Mouse (Mus musculus): ENCODE data around the gene Cacna1c. TPM values are rescaled to one million over a fixed set of nuclear protein-coding genes. Genes with fewer than 3 reads are reported as not detected.

Cacna1c gene
- total RNA-seq, 1 experiment: 0.98 TPM

GRCm38 (mm10) chr6:118864696-118865620 is 331.3 kb downstream of the Cacna1c start:
- H3K36me3 ChIP-seq (ENCODE audit: control insufficient read depth, insufficient read depth, low read length, poor library complexity, severe bottlenecking): no peaks in the 10 kb centered on the region
- no peaks in the 10 kb centered on the region for H3K4me1 ChIP-seq (ENCODE audit: control insufficient read depth in 2 of 2, insufficient read depth in 2 of 2, low read length in 2 of 2, poor library complexity in 1 of 2)
- H3K9ac ChIP-seq (ENCODE audit: insufficient read depth, low read depth, low read length, poor library complexity, severe bottlenecking): no peak overlapping the region
- H3K4me3 ChIP-seq (ENCODE audit: insufficient read depth in 1 of 2, low read depth in 1 of 2, low read length in 2 of 2, poor library complexity in 1 of 2, severe bottlenecking in 1 of 2): no peak overlapping the region
- in situ Hi-C loops (cut with MboI; ENCODE audit: low sequenced_read_pairs in 2 of 2, unreplicated experiment in 2 of 2): no loop called here
- H3K9me3 ChIP-seq (ENCODE audit: control insufficient read depth, insufficient read depth, low read depth, low read length): no peaks in the 10 kb centered on the region
- TF ChIP-seq HCFC1 (IDR thresholded peaks at IDR 0.05; ENCODE audit: borderline replicate concordance, insufficient read depth, low read length) (no peak), ZNF384 (IDR thresholded peaks at IDR 0.05; ENCODE audit: low read depth, low read length) (no peak)
- no peak overlapping the region for H3K27ac ChIP-seq (ENCODE audit: insufficient read depth, low read depth, low read length, poor library complexity, severe bottlenecking)
- no peak for DNase-seq (ENCODE audit: low read depth, low spot score)

- H3K4me1 ChIP-seq (ENCODE audit: control insufficient read depth in 2 of 2, insufficient read depth in 2 of 2, low read length in 2 of 2, poor library complexity in 1 of 2): no peaks in the 10 kb centered on the region
- in situ Hi-C loops (cut with MboI; ENCODE audit: low sequenced_read_pairs in 2 of 2, unreplicated experiment in 2 of 2): no loop called here
- no peak overlapping the region for H3K4me3 ChIP-seq (ENCODE audit: insufficient read depth in 1 of 2, low read depth in 1 of 2, low read length in 2 of 2, poor library complexity in 1 of 2, severe bottlenecking in 1 of 2)
- H3K9ac ChIP-seq (ENCODE audit: insufficient read depth, low read depth, low read length, poor library complexity, severe bottlenecking): no peak overlapping the region
- no peak for DNase-seq (ENCODE audit: low read depth, low spot score)
- no peaks in the 10 kb centered on the region for H3K36me3 ChIP-seq (ENCODE audit: control insufficient read depth, insufficient read depth, low read length, poor library complexity, severe bottlenecking)
- H3K27ac ChIP-seq (ENCODE audit: insufficient read depth, low read depth, low read length, poor library complexity, severe bottlenecking): no peak overlapping the region
- TF ChIP-seq ZC3H11A (IDR thresholded peaks at IDR 0.05; ENCODE audit: borderline replicate concordance, low read depth, low read length) (no peak), MAFK (IDR thresholded peaks at IDR 0.05; ENCODE audit: insufficient read depth, low read depth, low read length) (no peak), CHD2 (IDR thresholded peaks at IDR 0.05; ENCODE audit: low read depth, low read length) (no peak), HCFC1 (IDR thresholded peaks at IDR 0.05; ENCODE audit: borderline replicate concordance, insufficient read depth, low read length) (no peak), ZNF384 (IDR thresholded peaks at IDR 0.05; ENCODE audit: low read depth, low read length) (no peak)
- no peaks in the 10 kb centered on the region for H3K9me3 ChIP-seq (ENCODE audit: control insufficient read depth, insufficient read depth, low read depth, low read length)
These were observed 333.5 kb downstream of the Cacna1c start for GRCm38 (mm10) chr6:118862727-118863126.

- H3K4me3 ChIP-seq (ENCODE audit: insufficient read depth in 1 of 2, low read depth in 1 of 2, low read length in 2 of 2, poor library complexity in 1 of 2, severe bottlenecking in 1 of 2): no peak overlapping the region
- H3K27ac ChIP-seq (ENCODE audit: insufficient read depth, low read depth, low read length, poor library complexity, severe bottlenecking): no peak overlapping the region
- no peaks in the 10 kb centered on the region for H3K4me1 ChIP-seq (ENCODE audit: control insufficient read depth in 2 of 2, insufficient read depth in 2 of 2, low read length in 2 of 2, poor library complexity in 1 of 2)
- in situ Hi-C loops (cut with MboI; ENCODE audit: low sequenced_read_pairs in 2 of 2, unreplicated experiment in 2 of 2): no loop called here
- H3K9ac ChIP-seq (ENCODE audit: insufficient read depth, low read depth, low read length, poor library complexity, severe bottlenecking): no peak overlapping the region
- H3K36me3 ChIP-seq (ENCODE audit: control insufficient read depth, insufficient read depth, low read length, poor library complexity, severe bottlenecking): no peaks in the 10 kb centered on the region
- DNase-seq (ENCODE audit: low read depth, low spot score): no peak
- H3K9me3 ChIP-seq (ENCODE audit: control insufficient read depth, insufficient read depth, low read depth, low read length): no peaks in the 10 kb centered on the region
- TF ChIP-seq MAFK (IDR thresholded peaks at IDR 0.05; ENCODE audit: insufficient read depth, low read depth, low read length) (no peak), CHD2 (IDR thresholded peaks at IDR 0.05; ENCODE audit: low read depth, low read length) (no peak)
These were observed 334.1 kb downstream of the Cacna1c start for GRCm38 (mm10) chr6:118862091-118862490.

GRCm38 (mm10) chr6:118858431-118858830 is 337.8 kb downstream of the Cacna1c start:
- Histone ChIP-seq H3K9ac (ENCODE audit: insufficient read depth, low read depth, low read length, poor library complexity, severe bottlenecking) (no peak overlapping the region), H3K36me3 (ENCODE audit: control insufficient read depth, insufficient read depth, low read length, poor library complexity, severe bottlenecking) (no peaks in the 10 kb centered on the region), H3K4me3 (ENCODE audit: insufficient read depth in 1 of 2, low read depth in 1 of 2, low read length in 2 of 2, poor library complexity in 1 of 2, severe bottlenecking in 1 of 2) (no peak overlapping the region), H3K27ac (ENCODE audit: insufficient read depth, low read depth, low read length, poor library complexity, severe bottlenecking) (no peak overlapping the region), H3K9me3 (ENCODE audit: control insufficient read depth, insufficient read depth, low read depth, low read length) (no peaks in the 10 kb centered on the region), H3K4me1 (ENCODE audit: control insufficient read depth in 2 of 2, insufficient read depth in 2 of 2, low read length in 2 of 2, poor library complexity in 1 of 2) (no peaks in the 10 kb centered on the region)
- TF ChIP-seq HCFC1 (IDR thresholded peaks at IDR 0.05; ENCODE audit: borderline replicate concordance, insufficient read depth, low read length): no peak
- no peak for TF ChIP-seq MAFK (IDR thresholded peaks at IDR 0.05; ENCODE audit: insufficient read depth, low read depth, low read length)
- TF ChIP-seq ZC3H11A (IDR thresholded peaks at IDR 0.05; ENCODE audit: borderline replicate concordance, low read depth, low read length): no peak
- no peak for TF ChIP-seq CHD2 (IDR thresholded peaks at IDR 0.05; ENCODE audit: low read depth, low read length)
- no peak for TF ChIP-seq ZNF384 (IDR thresholded peaks at IDR 0.05; ENCODE audit: low read depth, low read length)
- no peak for DNase-seq (ENCODE audit: low read depth, low spot score)
- in situ Hi-C loops (cut with MboI; ENCODE audit: low sequenced_read_pairs in 2 of 2, unreplicated experiment in 2 of 2): no loop called here

GRCm38 (mm10) chr6:118852131-118852530 is 344.1 kb downstream of the Cacna1c start:
- no peak overlapping the region for H3K27ac ChIP-seq (ENCODE audit: insufficient read depth, low read depth, low read length, poor library complexity, severe bottlenecking)
- H3K36me3 ChIP-seq (ENCODE audit: control insufficient read depth, insufficient read depth, low read length, poor library complexity, severe bottlenecking): no peaks in the 10 kb centered on the region
- no peaks in the 10 kb centered on the region for H3K9me3 ChIP-seq (ENCODE audit: control insufficient read depth, insufficient read depth, low read depth, low read length)
- no peak overlapping the region for H3K4me3 ChIP-seq (ENCODE audit: insufficient read depth in 1 of 2, low read depth in 1 of 2, low read length in 2 of 2, poor library complexity in 1 of 2, severe bottlenecking in 1 of 2)
- in situ Hi-C loops (cut with MboI; ENCODE audit: low sequenced_read_pairs in 2 of 2, unreplicated experiment in 2 of 2): no loop called here
- H3K4me1 ChIP-seq (ENCODE audit: control insufficient read depth in 2 of 2, insufficient read depth in 2 of 2, low read length in 2 of 2, poor library complexity in 1 of 2): no peaks in the 10 kb centered on the region
- no peak for DNase-seq (ENCODE audit: low read depth, low spot score)
- TF ChIP-seq MAFK (IDR thresholded peaks at IDR 0.05; ENCODE audit: insufficient read depth, low read depth, low read length) (no peak), ZC3H11A (IDR thresholded peaks at IDR 0.05; ENCODE audit: borderline replicate concordance, low read depth, low read length) (no peak), HCFC1 (IDR thresholded peaks at IDR 0.05; ENCODE audit: borderline replicate concordance, insufficient read depth, low read length) (no peak), ZNF384 (IDR thresholded peaks at IDR 0.05; ENCODE audit: low read depth, low read length) (no peak), CHD2 (IDR thresholded peaks at IDR 0.05; ENCODE audit: low read depth, low read length) (no peak)
- H3K9ac ChIP-seq (ENCODE audit: insufficient read depth, low read depth, low read length, poor library complexity, severe bottlenecking): no peak overlapping the region
